Mouse (Mus musculus) cerebellum, postnatal 10 days (tissue): ENCODE data around the gene Sipa1l1.

Experiments
- DNase-seq, 2 experiments: peaks; one replicate each; pipeline ENCODE4 v3.0.0; 2021; ENCODE audit warnings: mixed read lengths in 2 of 2

The Sipa1l1 gene

GRCm38 (mm10) chr12:82168820-82169533 is at the start of gene Sipa1l1:
Gene Sipa1l1, plus strand, starts transcription at chr12:82169320.
- DNase-seq, result peak; percentile 98

DNA sequence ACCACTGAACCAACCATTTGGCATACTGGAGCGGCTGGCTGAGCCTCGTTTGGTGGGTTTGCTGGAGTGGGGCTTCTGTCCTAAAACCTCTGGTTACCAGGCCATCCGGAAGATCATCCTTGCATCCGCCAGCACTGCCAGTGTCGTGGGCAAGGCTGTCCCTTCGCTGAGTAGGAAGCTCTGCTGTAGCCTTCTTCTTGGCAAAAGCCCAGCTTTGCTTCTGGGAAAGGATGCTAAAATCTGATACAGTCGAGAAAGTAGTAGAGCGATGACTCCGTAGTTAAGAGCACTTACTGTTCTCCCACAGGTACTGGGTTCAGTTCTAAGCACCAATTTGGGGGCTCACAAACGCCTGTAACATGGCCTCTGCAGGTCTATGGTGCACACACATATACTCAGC is 47.2 kb upstream of the Sipa1l1 start:
- peak; percentile 14 to 21 for DNase-seq

GRCm38 (mm10) chr12:82122450-82123249 is 46.5 kb upstream of the Sipa1l1 start:
- no peak for DNase-seq

GRCm38 (mm10) chr12:82126796-82127195 is 42.3 kb upstream of the Sipa1l1 start:
- no peak for DNase-seq

DNA sequence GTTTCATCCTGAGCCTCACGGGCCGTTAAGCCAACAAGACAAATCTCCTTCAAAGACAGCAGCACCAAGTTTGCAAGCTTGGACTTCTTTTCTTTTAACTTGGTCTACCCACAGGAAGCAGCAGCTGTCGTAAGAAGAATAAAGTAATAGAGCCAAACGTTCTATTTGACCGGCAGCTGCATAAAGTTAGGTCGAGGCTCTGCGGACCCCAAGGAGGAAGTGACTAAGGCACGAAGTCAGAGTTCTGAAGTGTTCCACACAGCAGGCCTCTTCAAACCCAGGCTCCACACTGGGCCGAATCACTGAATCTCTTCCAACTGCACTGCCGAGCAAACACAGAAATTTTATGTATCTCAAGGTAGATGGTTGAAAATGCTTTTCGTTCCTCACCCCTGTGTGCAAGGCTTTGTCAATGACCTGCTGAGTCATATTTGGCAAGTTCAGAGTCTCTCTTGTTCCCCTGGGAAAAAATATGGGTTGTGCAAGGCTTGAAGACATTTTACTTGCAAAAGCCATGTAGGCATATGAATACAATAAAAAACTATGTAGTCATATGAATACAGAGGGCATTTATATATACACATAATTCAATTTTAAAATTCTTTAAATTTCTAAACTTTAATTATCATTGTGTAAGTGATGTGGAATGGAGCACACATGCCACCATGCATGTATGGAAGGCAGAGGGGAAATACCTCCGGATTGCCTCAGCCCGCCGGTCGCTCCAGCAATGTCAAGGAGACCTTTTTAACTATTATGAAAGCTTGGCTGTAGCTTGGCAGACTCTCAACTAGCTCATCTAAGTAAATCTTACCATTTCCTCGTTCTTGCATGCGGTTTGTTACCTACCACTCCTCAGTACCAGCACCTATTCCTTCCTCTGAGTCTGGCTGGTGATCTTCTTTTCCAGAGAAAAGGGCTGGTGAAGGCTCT is 29.6 kb upstream of the Sipa1l1 start:
- no peak for DNase-seq

GRCm38 (mm10) chr12:82143371-82143770 is 25.7 kb upstream of the Sipa1l1 start:
- DNase-seq, result no peak

DNA sequence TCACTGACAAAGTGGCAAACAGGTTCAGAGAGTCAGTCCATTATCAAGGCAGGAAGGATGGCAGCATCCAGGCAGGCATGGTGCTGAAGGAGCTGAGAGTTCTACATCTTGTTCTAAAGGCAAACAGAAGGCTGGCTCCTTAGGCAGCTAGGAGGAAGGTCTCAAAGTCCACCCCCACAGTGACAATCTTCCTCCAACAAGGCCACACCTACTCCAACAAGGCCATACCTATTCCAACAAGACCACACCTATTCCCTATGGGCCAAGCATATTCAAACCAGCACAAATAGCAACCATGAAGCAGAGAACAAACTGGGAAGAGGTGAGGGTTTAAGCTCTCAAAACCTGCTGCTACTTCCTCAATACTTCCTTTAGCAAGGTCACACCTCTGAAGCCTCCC is 23.9 kb upstream of the Sipa1l1 start:
- no peak for DNase-seq

DNA sequence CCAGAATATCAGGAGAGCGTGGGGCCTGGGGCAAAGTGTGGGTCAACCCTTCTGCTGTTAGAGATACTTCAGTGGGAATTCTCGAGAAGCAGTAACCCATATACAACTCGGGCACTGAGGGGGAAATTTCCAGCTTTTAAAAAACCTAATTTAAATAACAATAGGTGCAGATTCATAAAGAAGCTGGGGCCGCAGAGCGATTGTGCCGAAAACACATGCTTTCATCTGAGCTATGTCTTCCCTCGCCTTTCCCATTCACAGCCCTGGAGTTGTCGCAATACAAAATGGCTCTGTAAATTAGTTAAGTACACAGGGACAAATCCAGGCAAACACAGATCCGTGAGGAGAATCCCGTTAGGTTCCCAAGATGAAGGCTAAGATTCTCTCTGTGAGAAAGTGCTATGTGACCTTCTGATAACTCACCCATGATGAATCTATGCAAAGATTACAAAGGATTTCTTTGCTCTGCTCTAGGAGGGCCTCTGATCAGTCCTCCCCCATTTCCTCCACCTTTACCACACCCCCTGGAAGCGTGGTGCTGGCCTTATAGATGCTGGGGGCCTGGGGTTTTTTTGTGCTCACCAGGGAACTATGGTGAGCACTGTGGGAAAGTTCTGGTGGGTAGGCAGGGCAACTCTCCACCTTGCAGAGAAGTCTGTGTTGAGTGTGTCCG is 22.0 kb upstream of the Sipa1l1 start:
- DNase-seq, result no peak

- DNase-seq, result no peak
Measured at GRCm38 (mm10) chr12:82148328-82148930, 20.7 kb upstream of the Sipa1l1 start.

DNA sequence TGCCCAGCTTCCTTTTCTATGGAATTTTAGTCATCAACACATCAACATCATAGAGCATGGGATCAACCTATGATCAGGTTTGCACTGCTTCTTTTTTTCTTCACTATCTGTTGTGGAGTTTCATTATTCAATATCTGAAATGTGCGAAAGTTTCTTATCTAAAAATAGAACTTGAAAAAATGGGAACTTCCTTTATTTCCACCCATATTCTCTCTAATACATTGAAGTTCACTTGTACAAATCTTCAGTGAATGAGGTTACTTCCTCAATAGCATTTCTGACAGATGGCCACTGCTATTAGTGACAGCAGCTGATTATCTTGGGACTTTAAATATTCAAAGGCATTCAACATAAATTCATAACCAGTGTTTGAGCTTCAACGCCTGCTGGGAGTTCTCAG is 18.1 kb upstream of the Sipa1l1 start:
- no peak for DNase-seq

GRCm38 (mm10) chr12:82154527-82154926 is 14.6 kb upstream of the Sipa1l1 start:
- DNase-seq, result peak; percentile 15 to 36

DNA sequence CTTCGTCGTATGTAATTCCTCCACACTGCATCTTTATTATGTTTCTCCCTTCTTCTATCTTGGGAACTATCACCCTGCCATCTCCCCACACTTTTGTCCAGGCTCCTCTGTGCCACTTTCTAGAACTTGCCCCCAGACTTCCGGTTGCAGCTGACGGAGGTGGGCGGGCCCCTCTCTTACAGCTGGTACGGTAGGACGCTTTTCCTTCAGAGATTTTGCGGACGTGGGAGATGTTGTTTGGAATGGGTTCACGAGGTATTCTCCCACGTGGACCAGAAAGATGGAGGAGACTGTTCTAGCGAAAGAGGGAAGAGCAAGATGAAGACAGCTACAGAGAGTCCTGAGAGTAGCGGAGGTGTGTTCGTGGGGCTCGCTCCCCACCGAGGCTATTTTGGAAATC is 10.6 kb upstream of the Sipa1l1 start:
- no peak for DNase-seq

- no peak for DNase-seq
Measured at GRCm38 (mm10) chr12:82159372-82159771, 9.7 kb upstream of the Sipa1l1 start.

GRCm38 (mm10) chr12:82165651-82166050 is 3.5 kb upstream of the Sipa1l1 start:
- DNase-seq, result no peak

DNA sequence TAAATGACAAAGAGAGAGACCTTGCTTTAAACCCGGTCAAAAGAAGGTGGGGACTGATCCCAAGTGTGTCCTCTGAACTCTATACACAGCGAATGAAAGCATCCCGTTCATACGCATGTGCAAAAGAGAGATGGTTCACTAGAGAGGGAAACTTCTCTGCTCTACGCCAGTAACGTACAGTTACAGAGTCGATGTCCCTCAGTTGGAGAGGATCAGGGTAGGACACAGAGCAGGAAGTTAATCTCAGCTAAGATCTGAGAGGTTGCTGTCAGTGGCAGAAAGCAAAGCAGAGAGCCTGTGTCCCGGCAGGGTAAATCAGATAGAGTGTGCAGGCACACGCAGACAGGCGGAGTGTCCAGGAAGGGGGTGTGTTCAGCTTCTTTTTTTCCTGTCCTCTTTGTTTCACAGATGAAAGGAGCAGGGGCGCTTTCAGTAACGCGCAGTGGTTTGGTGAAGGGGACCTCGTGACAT is 3.0 kb upstream of the Sipa1l1 start:
- DNase-seq, result no peak

DNA sequence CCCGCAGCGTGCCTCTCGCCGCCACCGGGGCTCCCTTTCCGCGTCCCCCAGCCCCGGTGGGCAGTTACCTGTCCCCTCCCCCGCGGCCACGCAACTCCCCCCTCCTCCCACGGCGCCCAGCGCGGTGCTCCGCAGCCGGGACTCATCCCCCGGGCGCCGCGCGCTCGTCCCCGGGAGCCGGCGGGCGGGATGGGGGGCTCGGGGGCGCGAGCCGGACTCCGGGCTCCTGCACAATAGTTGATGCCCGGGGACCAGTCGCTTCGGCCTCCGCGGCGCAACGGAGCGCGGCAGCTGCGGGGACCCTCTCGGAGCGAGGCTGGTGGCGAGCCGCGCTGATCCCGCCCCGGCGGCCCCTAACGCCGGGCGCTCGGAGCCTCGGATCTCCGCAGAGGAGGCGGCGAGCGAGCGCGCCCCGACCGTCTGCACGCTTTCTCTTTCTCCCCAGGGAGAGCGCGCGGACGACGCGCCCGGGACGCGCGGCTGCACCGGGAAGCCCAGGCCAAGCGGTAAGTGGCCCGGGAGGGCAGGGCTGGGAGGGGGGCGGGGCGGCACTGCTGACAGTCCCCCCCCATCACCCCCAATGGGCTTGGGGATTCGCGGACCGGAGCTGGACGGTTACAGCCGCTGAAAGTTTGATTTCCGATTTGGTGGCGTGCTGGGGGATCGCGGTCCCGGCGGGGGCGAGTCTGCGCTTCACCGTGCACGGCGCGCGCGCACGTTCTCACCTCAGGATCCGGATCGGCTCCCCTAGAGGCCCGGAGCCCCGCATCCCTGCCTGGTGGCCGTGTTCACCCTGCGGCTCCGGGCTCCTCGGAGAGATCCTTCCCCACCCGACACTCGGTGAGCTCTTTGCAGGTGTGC is 681 bp downstream of the Sipa1l1 start:
- peak; percentile 70 for DNase-seq

GRCm38 (mm10) chr12:82170461-82171279 is 1.6 kb downstream of the Sipa1l1 start:
- DNase-seq, result peak; percentile 41 to 50

GRCm38 (mm10) chr12:82171591-82171990 is 2.5 kb downstream of the Sipa1l1 start:
- peak; percentile 65 for DNase-seq

GRCm38 (mm10) chr12:82173623-82174022 is 4.5 kb downstream of the Sipa1l1 start:
- no peak for DNase-seq

DNA sequence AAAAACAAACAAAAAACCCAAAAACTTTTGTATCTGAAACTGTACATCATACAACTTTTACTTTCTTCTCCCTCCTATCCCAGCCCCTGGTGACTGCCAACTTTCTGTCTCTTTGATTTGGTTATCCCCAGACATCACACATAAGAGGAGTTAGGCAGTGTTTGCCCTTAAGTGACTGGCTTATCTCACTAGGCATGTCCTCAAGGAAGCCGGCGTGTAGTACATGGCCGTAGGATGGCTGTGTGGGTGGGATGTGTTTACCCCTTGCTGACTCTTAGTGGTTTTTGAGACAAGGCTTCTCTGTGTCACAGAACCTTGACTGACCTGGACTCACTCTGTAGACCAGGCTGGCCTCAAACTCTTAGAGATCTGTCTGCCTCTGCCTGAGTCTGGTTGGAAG is 6.6 kb downstream of the Sipa1l1 start:
- no peak for DNase-seq
